Comparison of ENCODE assay signal across 13 mouse cellular contexts in genomic region chr9:32740751-32741387, GRCm38 (mm10).
DNase-seq lines count a peak whose midpoint lies in the region; ATAC-seq lines count a peak whose summit lies in the region.
"Had no signal": no experiment of that assay in that cellular context is flagged by ENCODE, and none has a peak within 500 bp of the region (broad histone marks: within the 10 kb centered on the region; RNA-seq: fewer than 3 reads in every experiment).

No protein-coding gene starts in this region.

- H3K4me3 ChIP-seq in midbrain, embryonic 16.5 days (ENCODE audit: low read depth, low read length) = no peak overlapping the region
- no peak overlapping the region for H3K4me3 ChIP-seq in midbrain, embryonic 15.5 days

- H3K9me3 ChIP-seq in midbrain, embryonic 16.5 days (replicated peaks; ENCODE audit: control insufficient read depth, low read length, poor library complexity, severe bottlenecking) = no peaks in the 10 kb centered on the region
- H3K9me3 ChIP-seq in midbrain, embryonic 15.5 days = no peaks in the 10 kb centered on the region

- no peak overlapping the region for H3K27ac ChIP-seq in midbrain, embryonic 16.5 days (ENCODE audit: low read length)
- no peak overlapping the region for H3K27ac ChIP-seq in midbrain, embryonic 15.5 days
- H3K27ac ChIP-seq: liver, embryonic 14.5 days had no signal

- no peaks in the 10 kb centered on the region for H3K36me3 ChIP-seq in midbrain, embryonic 16.5 days (ENCODE audit: control insufficient read depth, insufficient read depth, low read length)
- no peaks in the 10 kb centered on the region for H3K36me3 ChIP-seq in midbrain, embryonic 15.5 days (replicated peaks)

- H3K4me1 ChIP-seq in midbrain, embryonic 16.5 days (ENCODE audit: control insufficient read depth, insufficient read depth, low read length) = no peaks in the 10 kb centered on the region
- no peaks in the 10 kb centered on the region; the same call in 1 of the 2 replicates for H3K4me1 ChIP-seq in midbrain, embryonic 15.5 days

- H3K4me2 ChIP-seq in midbrain, embryonic 16.5 days (ENCODE audit: low read length) = no peak overlapping the region
- no peak overlapping the region for H3K4me2 ChIP-seq in midbrain, embryonic 15.5 days

- no peak for DNase-seq in frontal cortex, postnatal 14 days (ENCODE audit: low spot score in 2 of 2)
- peak; percentile 77 for DNase-seq in thymus, postnatal 25 days
- no peak for DNase-seq in lung, adult 18-20 months
- no peak for DNase-seq in left cerebral cortex, postnatal 36 days (ENCODE audit: low spot score in 2 of 2)
- DNase-seq: cerebellum, adult 11-12 months; cerebellum, postnatal 36 days; kidney, postnatal 36 days; left cerebral cortex, postnatal 4 days had no signal

- H3K27me3 ChIP-seq in midbrain, embryonic 16.5 days (ENCODE audit: control insufficient read depth, insufficient read depth, low read depth, low read length) = no peaks in the 10 kb centered on the region
- no peaks in the 10 kb centered on the region for H3K27me3 ChIP-seq in midbrain, embryonic 15.5 days (replicated peaks)

- ATAC-seq in frontal cortex, adult (ENCODE audit: low TSS enrichment) = peak; percentile 62
- ATAC-seq in midbrain, embryonic 16.5 days = 0 out of 2 replicates have a peak, but pooled peaks have one; percentile 25
- ATAC-seq in midbrain, embryonic 15.5 days (replicated peaks) = no peak
- ATAC-seq in megakaryocyte-erythroid progenitor cell, adult 5-6 weeks (replicated peaks; ENCODE audit: low FRiP score, low TSS enrichment, poor library complexity, severe bottlenecking) = 0 out of 2 replicates have a peak, but pooled peaks have one; percentile 22

- intact Hi-C loops in left cerebral cortex, postnatal 36 days (cut with DNase I) = no loop called here

- 83% methylated on average over 12 of the region's 12 CpGs for WGBS in midbrain, embryonic 16.5 days
- WGBS in midbrain, embryonic 15.5 days = 80% methylated on average over 12 of the region's 12 CpGs

- no peak overlapping the region for H3K9ac ChIP-seq in midbrain, embryonic 16.5 days (ENCODE audit: low read depth, low read length)
- H3K9ac ChIP-seq in midbrain, embryonic 15.5 days = no peak overlapping the region
- H3K9ac ChIP-seq: liver, embryonic 14.5 days had no signal
